Mouse (Mus musculus): ENCODE measurements around the gene Pik3r5. TPM values are rescaled to one million over a fixed set of nuclear protein-coding genes. Genes with fewer than 3 reads are reported as not detected.

Gene Pik3r5
- polyA plus RNA-seq, 1 experiment: 0.69 TPM

GRCm38 (mm10) chr11:68472162-68472849 lies 40.4 kb downstream of the Pik3r5 start:
- Histone ChIP-seq H3K4me3 (ENCODE audit: control insufficient read depth, low read depth, low read length) (no peak overlapping the region), H3K36me3 (ENCODE audit: control insufficient read depth, insufficient read depth, low read length) (no peaks in the 10 kb centered on the region), H3K27me3 (ENCODE audit: control insufficient read depth, insufficient read depth, low read length) (no peaks in the 10 kb centered on the region), H3K27ac (ENCODE audit: control insufficient read depth, insufficient read depth, low read depth, low read length) (no peak overlapping the region), H3K4me1 (ENCODE audit: control insufficient read depth, insufficient read depth, low read length) (no peaks in the 10 kb centered on the region)
- TF ChIP-seq CTCF (IDR thresholded peaks at IDR 0.05; ENCODE audit: control insufficient read depth, insufficient read depth, insufficient replicate concordance, low read depth, low read length) (no peak), POLR2A (IDR thresholded peaks at IDR 0.05; ENCODE audit: control insufficient read depth, low read depth, low read length) (no peak)

GRCm38 (mm10) chr11:68474600-68474999 lies 42.7 kb downstream of the Pik3r5 start:
- no peak overlapping the region for H3K27ac ChIP-seq (ENCODE audit: control insufficient read depth, insufficient read depth, low read depth, low read length)
- H3K27me3 ChIP-seq (ENCODE audit: control insufficient read depth, insufficient read depth, low read length): no peaks in the 10 kb centered on the region
- H3K4me3 ChIP-seq (ENCODE audit: control insufficient read depth, low read depth, low read length): no peak overlapping the region
- TF ChIP-seq CTCF (IDR thresholded peaks at IDR 0.05; ENCODE audit: control insufficient read depth, insufficient read depth, insufficient replicate concordance, low read depth, low read length): no peak
- TF ChIP-seq POLR2A (IDR thresholded peaks at IDR 0.05; ENCODE audit: control insufficient read depth, low read depth, low read length): no peak
- H3K36me3 ChIP-seq (ENCODE audit: control insufficient read depth, insufficient read depth, low read length): no peaks in the 10 kb centered on the region
- no peaks in the 10 kb centered on the region for H3K4me1 ChIP-seq (ENCODE audit: control insufficient read depth, insufficient read depth, low read length)

GRCm38 (mm10) chr11:68475676-68476075 lies 43.8 kb downstream of the Pik3r5 start:
- TF ChIP-seq POLR2A (IDR thresholded peaks at IDR 0.05; ENCODE audit: control insufficient read depth, low read depth, low read length): no peak
- TF ChIP-seq CTCF (IDR thresholded peaks at IDR 0.05; ENCODE audit: control insufficient read depth, insufficient read depth, insufficient replicate concordance, low read depth, low read length): no peak
- Histone ChIP-seq H3K36me3 (ENCODE audit: control insufficient read depth, insufficient read depth, low read length) (no peaks in the 10 kb centered on the region), H3K27me3 (ENCODE audit: control insufficient read depth, insufficient read depth, low read length) (no peaks in the 10 kb centered on the region), H3K27ac (ENCODE audit: control insufficient read depth, insufficient read depth, low read depth, low read length) (no peak overlapping the region), H3K4me1 (ENCODE audit: control insufficient read depth, insufficient read depth, low read length) (no peaks in the 10 kb centered on the region), H3K4me3 (ENCODE audit: control insufficient read depth, low read depth, low read length) (no peak overlapping the region)

- Histone ChIP-seq H3K27ac (ENCODE audit: control insufficient read depth, insufficient read depth, low read depth, low read length) (no peak overlapping the region), H3K4me3 (ENCODE audit: control insufficient read depth, low read depth, low read length) (no peak overlapping the region), H3K27me3 (ENCODE audit: control insufficient read depth, insufficient read depth, low read length) (no peaks in the 10 kb centered on the region), H3K36me3 (ENCODE audit: control insufficient read depth, insufficient read depth, low read length) (no peaks in the 10 kb centered on the region), H3K4me1 (ENCODE audit: control insufficient read depth, insufficient read depth, low read length) (no peaks in the 10 kb centered on the region)
- TF ChIP-seq CTCF (IDR thresholded peaks at IDR 0.05; ENCODE audit: control insufficient read depth, insufficient read depth, insufficient replicate concordance, low read depth, low read length): no peak
- no peak for TF ChIP-seq POLR2A (IDR thresholded peaks at IDR 0.05; ENCODE audit: control insufficient read depth, low read depth, low read length)
Observed at GRCm38 (mm10) chr11:68477661-68478060, 45.7 kb downstream of the Pik3r5 start.

GRCm38 (mm10) chr11:68478574-68478981 lies 46.7 kb downstream of the Pik3r5 start:
- H3K4me3 ChIP-seq (ENCODE audit: control insufficient read depth, low read depth, low read length): no peak overlapping the region
- TF ChIP-seq CTCF (IDR thresholded peaks at IDR 0.05; ENCODE audit: control insufficient read depth, insufficient read depth, insufficient replicate concordance, low read depth, low read length): no peak
- no peak for TF ChIP-seq POLR2A (IDR thresholded peaks at IDR 0.05; ENCODE audit: control insufficient read depth, low read depth, low read length)
- no peaks in the 10 kb centered on the region for H3K27me3 ChIP-seq (ENCODE audit: control insufficient read depth, insufficient read depth, low read length)
- H3K27ac ChIP-seq (ENCODE audit: control insufficient read depth, insufficient read depth, low read depth, low read length): no peak overlapping the region
- H3K4me1 ChIP-seq (ENCODE audit: control insufficient read depth, insufficient read depth, low read length): no peaks in the 10 kb centered on the region
- H3K36me3 ChIP-seq (ENCODE audit: control insufficient read depth, insufficient read depth, low read length): no peaks in the 10 kb centered on the region

- no peak overlapping the region for H3K4me3 ChIP-seq (ENCODE audit: control insufficient read depth, low read depth, low read length)
Observed at GRCm38 (mm10) chr11:68480660-68481059, 48.7 kb downstream of the Pik3r5 start.

GRCm38 (mm10) chr11:68482001-68482400 lies 50.1 kb downstream of the Pik3r5 start:
- H3K36me3 ChIP-seq (ENCODE audit: control insufficient read depth, insufficient read depth, low read length): no peaks in the 10 kb centered on the region
- no peak for TF ChIP-seq CTCF (IDR thresholded peaks at IDR 0.05; ENCODE audit: control insufficient read depth, insufficient read depth, insufficient replicate concordance, low read depth, low read length)
- TF ChIP-seq POLR2A (IDR thresholded peaks at IDR 0.05; ENCODE audit: control insufficient read depth, low read depth, low read length): no peak

More at GRCm38 (mm10) chr11:68480660-68481059, 48.7 kb downstream of the Pik3r5 start:
- H3K36me3 ChIP-seq (ENCODE audit: control insufficient read depth, insufficient read depth, low read length): no peaks in the 10 kb centered on the region
- no peak for TF ChIP-seq POLR2A (IDR thresholded peaks at IDR 0.05; ENCODE audit: control insufficient read depth, low read depth, low read length)
- TF ChIP-seq CTCF (IDR thresholded peaks at IDR 0.05; ENCODE audit: control insufficient read depth, insufficient read depth, insufficient replicate concordance, low read depth, low read length): no peak
- no peak overlapping the region for H3K27ac ChIP-seq (ENCODE audit: control insufficient read depth, insufficient read depth, low read depth, low read length)
- no peaks in the 10 kb centered on the region for H3K27me3 ChIP-seq (ENCODE audit: control insufficient read depth, insufficient read depth, low read length)
- no peaks in the 10 kb centered on the region for H3K4me1 ChIP-seq (ENCODE audit: control insufficient read depth, insufficient read depth, low read length)

More at GRCm38 (mm10) chr11:68482001-68482400, 50.1 kb downstream of the Pik3r5 start:
- Histone ChIP-seq H3K27me3 (ENCODE audit: control insufficient read depth, insufficient read depth, low read length) (no peaks in the 10 kb centered on the region), H3K4me1 (ENCODE audit: control insufficient read depth, insufficient read depth, low read length) (no peaks in the 10 kb centered on the region), H3K4me3 (ENCODE audit: control insufficient read depth, low read depth, low read length) (no peak overlapping the region), H3K27ac (ENCODE audit: control insufficient read depth, insufficient read depth, low read depth, low read length) (no peak overlapping the region)
